Mouse (Mus musculus): ENCODE results near the gene Lhfpl4.

DNA sequence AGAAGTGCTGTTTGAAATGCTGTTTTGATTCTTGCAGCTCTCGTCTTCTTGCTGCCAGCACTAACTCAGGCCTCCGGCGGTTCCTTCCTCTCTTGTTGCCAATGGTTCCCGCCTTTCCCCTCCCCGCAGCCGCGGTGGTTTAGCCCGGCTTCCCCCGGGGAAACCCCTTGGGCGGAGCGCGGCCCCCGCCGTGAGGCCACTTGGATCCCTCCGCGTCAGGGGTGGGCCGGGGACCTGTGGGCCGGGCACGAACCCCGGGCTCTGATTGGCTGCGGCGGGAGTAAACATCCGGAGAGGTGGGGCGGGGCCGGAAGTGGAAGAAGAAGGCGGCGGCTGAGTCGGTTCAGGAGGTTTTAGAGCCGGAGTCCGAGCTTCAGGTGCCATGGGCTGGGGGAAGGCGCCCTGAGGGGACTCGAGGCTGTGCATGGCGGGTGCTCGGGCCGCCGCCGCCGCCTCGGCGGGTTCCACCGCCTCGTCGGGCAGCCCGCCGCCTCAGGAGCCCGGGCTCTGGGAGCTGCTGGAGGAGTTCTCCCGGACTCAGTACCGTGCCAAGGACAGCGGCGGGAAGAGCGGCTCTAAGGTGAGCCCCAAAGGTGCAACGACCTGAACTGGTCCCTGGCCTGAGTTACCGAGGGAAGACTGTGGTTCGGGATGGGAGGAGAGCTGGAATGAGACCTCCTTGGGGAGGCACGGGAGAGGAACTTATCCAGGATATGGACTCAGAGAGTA is 42.5 kb upstream of the Lhfpl4 start, which contains the start of gene Mtmr14:
- TF ChIP-seq CTCF (IDR thresholded peaks at IDR 0.05; ENCODE audit: low read depth, low read length): no peak
- TF ChIP-seq POLR2A (IDR thresholded peaks at IDR 0.05; ENCODE audit: insufficient read depth, low read length): no peak
- TF ChIP-seq EP300 (IDR thresholded peaks at IDR 0.05; ENCODE audit: insufficient read depth, low read depth, low read length): no peak
